In the genomic region with DNA sequence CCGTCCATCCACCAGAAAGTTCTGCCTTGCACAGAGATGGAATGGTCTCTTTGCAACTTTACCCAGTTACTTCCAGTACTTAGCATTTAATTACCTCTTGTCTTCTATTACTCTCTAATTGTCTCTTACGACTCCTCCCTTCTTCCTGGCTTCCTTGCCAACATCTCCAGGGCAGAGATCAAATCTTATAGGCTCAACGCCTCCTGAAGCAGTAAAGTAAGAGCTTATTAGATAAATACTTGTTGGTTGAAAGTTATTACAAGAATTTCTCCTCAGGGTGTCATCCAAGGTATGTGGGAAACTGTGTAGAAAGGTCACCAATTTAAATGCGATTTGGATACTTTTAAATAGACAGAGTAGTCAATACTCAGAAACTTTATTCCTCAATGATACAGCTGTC, we compare ENCODE assay signal across 16 mouse cellular contexts.
"Had no signal": no experiment of that assay in that cellular context is flagged by ENCODE, and none has a peak within 500 bp of the region (broad histone marks: within the 10 kb centered on the region; RNA-seq: fewer than 3 reads in every experiment).

No protein-coding gene starts in this region.

- H3K36me3 ChIP-seq: lung, embryonic 15.5 days; midbrain, embryonic 13.5 days; midbrain, embryonic 15.5 days; neural tube, embryonic 12.5 days had no signal

- ATAC-seq: midbrain, embryonic 13.5 days; midbrain, embryonic 15.5 days had no signal

- H3K27ac ChIP-seq: lung, embryonic 15.5 days; midbrain, embryonic 13.5 days; midbrain, embryonic 15.5 days; neural tube, embryonic 12.5 days had no signal

- H3K9ac ChIP-seq: lung, embryonic 15.5 days; midbrain, embryonic 13.5 days; midbrain, embryonic 15.5 days; neural tube, embryonic 12.5 days had no signal

- H3K4me1 ChIP-seq: lung, embryonic 15.5 days; megakaryocyte, embryonic 14.5 days; midbrain, embryonic 13.5 days; midbrain, embryonic 15.5 days; neural tube, embryonic 12.5 days had no signal

- H3K27me3 ChIP-seq: lung, embryonic 15.5 days; megakaryocyte, embryonic 14.5 days; midbrain, embryonic 13.5 days; midbrain, embryonic 15.5 days; neural tube, embryonic 12.5 days had no signal

- H3K4me3 ChIP-seq: lung, embryonic 15.5 days; megakaryocyte, embryonic 14.5 days; midbrain, embryonic 13.5 days; midbrain, embryonic 15.5 days; neural tube, embryonic 12.5 days had no signal

- DNase-seq: lung, adult 18-20 months; lung, postnatal 10 days; lung, postnatal 4 days; retina, postnatal 1 day; right cerebral cortex, adult 18-20 months; right cerebral cortex, postnatal 25 days; right cerebral cortex, postnatal 4 days; spleen, adult 18-20 months; thymus, adult 18-20 months; thymus, postnatal 14 days; thymus, postnatal 36 days had no signal
